Mouse (Mus musculus) hindbrain, postnatal 0 days (tissue): ENCODE measurements around the gene Nrn1. TPM values are rescaled to one million over a fixed set of nuclear protein-coding genes. Genes with fewer than 3 reads are reported as not detected.
A peak's percentile ranks its signal among the peaks of the same experiment; 100 is the strongest.

Source experiments
- ATAC-seq: fragments of 200-750 bp; cut with Nextera tagmentation; 2 replicates; pipeline ENCODE4 v1.8.0; 2017; ENCODE audit warnings: mild to moderate bottlenecking, moderate TSS enrichment, moderate library complexity
- DNase-seq: peaks from one replicate; pipeline ENCODE4 v3.0.0-alpha.2; 2015; ENCODE audit warnings: low spot score
- H3K27ac ChIP-seq: fragments of 300-500 bp; sonication (generic); 2 replicates; pipeline ENCODE4 v1.5.1; 2014; ENCODE audit warnings: mild to moderate bottlenecking
- H3K27me3 ChIP-seq: fragments of 300-500 bp; sonication (generic); 2 replicates; pipeline ENCODE4 v1.6.1; 2014; ENCODE audit warnings: low read length, mixed read lengths; ENCODE audit not compliant: insufficient read depth
- H3K36me3 ChIP-seq: fragments of 300-500 bp; sonication (generic); 2 replicates; pipeline ENCODE4 v1.6.1; 2014; ENCODE audit warnings: low read length, mixed read lengths; ENCODE audit not compliant: insufficient read depth
- H3K4me1 ChIP-seq: fragments of 300-500 bp; sonication (generic); 2 replicates; pipeline ENCODE4 v1.6.1; 2014; ENCODE audit warnings: antibody characterized with exemption, low read length, mixed read lengths; ENCODE audit not compliant: insufficient read depth
- H3K4me2 ChIP-seq: fragments of 300-500 bp; sonication (generic); 2 replicates; pipeline ENCODE4 v1.6.1; 2014; ENCODE audit warnings: low read depth, mild to moderate bottlenecking, low read length, moderate library complexity, mixed read lengths
- H3K4me3 ChIP-seq: fragments of 300-500 bp; sonication (generic); 2 replicates; pipeline ENCODE4 v1.5.1; 2014; ENCODE audit warnings: low read length
- H3K9ac ChIP-seq: fragments of 300-500 bp; sonication (generic); replicated peaks from 2 replicates; pipeline ENCODE4 v1.6.1; 2014; ENCODE audit warnings: mild to moderate bottlenecking, low read length, moderate library complexity, mixed read lengths
- H3K9me3 ChIP-seq: fragments of 300-500 bp; sonication (generic); 2 replicates; pipeline ENCODE4 v1.6.1; 2016; ENCODE audit warnings: low read length, mixed read lengths
- CTCF ChIP-seq: IDR thresholded peaks from 2 replicates; pipeline ENCODE4 v1.5.1; 2016; ENCODE audit warnings: antibody characterized with exemption, control low read depth, low read depth
- WGBS: fragments of 180-500 bp; shearing (Covaris S2); extraction: QIAGEN DNeasy Blood & Tissue Kit; methylation state at CpG from one replicate; pipeline ENCODE4 v1.1.7; 2014; 5-methylcytosine and 5-hydroxymethylcytosine counted together
- polyA plus RNA-seq: library from polyadenylated mRNA; unstranded; fragments of >200 nt; fragmentation: Nextera tagmentation; extraction: Ambion mirVana; gene quantifications from 2 replicates; pipeline ENCODE4 v1.2.1, GENCODE M21; 2015
- total RNA-seq: library from RNA; depleted of rRNA; stranded (reverse); fragments of >200 nt; gene quantifications from 2 replicates; pipeline ENCODE4 v1.2.3, GENCODE M21; 2014

Gene Nrn1
- total and polyA plus RNA-seq, 2 experiments from 2014 or later, result 73.8 to 125 TPM

DNA sequence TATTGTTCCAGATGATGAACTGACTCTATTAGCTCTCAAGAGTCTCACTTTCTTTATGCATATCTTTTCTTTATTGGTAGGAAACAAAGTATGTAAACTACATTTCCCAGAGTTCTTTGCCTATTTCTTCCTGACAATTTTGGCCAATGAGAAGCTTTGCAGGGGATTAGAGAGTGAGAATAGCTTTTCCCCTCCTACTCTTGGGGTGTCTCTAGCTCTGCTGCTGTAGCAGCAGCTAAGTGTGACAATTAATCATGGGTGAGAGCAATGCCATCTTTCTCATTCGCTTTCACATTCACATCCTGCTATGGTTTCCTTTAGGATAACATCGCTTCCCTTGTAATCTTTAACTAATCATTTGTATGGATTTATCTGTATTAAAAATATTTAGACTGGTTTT is 18.2 kb downstream of the Nrn1 start:
- peak; percentile 61; the same call in 1 of the 2 replicates for ATAC-seq
- WGBS, result 61% methylated on average over 2 of the region's 2 CpGs

DNA sequence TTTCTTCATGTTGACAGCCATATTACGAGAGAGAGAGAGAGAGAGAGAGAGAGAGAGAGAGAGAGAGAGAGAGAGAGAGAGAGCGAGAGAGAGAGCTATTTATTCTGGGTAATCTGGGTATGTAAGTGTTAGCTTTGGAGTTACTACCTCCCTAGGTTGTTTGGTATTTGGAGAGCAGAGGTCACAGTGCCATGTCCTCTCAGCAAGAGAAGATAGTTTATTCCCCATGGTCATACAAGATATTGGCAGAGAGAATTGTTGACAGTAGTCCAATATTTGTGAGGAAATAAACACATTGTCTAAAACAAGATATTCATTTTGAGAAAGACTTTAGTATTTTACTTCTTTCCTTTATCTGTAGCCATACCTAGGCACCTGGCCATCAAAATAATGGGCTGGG is 20.8 kb downstream of the Nrn1 start:
- 79% methylated on average over 2 of the region's 2 CpGs for WGBS
- H3K36me3 ChIP-seq, result no peaks in the 10 kb centered on the region
- no peak for TF ChIP-seq CTCF
- DNase-seq (no peak), ATAC-seq (no peak)
- H3K27ac ChIP-seq, result no peak overlapping the region
- no peak overlapping the region for H3K4me2 ChIP-seq
- H3K9me3 ChIP-seq, result no peaks in the 10 kb centered on the region
- H3K27me3 ChIP-seq, result no peaks in the 10 kb centered on the region
- no peak overlapping the region for H3K9ac ChIP-seq
- no peak overlapping the region for H3K4me3 ChIP-seq
- no peaks in the 10 kb centered on the region for H3K4me1 ChIP-seq

More for the DNA sequence above, 18.2 kb downstream of the Nrn1 start:
- Histone ChIP-seq H3K9ac (no peak overlapping the region), H3K4me1 (no peaks in the 10 kb centered on the region), H3K4me3 (no peak overlapping the region), H3K27me3 (0 out of 2 replicates have a peak, but pooled peaks cover 3% of the 10 kb centered on the region), H3K4me2 (no peak overlapping the region), H3K36me3 (no peaks in the 10 kb centered on the region), H3K9me3 (no peaks in the 10 kb centered on the region), H3K27ac (no peak overlapping the region)
- TF ChIP-seq CTCF, result no peak
- peak; percentile 42 for DNase-seq

DNA sequence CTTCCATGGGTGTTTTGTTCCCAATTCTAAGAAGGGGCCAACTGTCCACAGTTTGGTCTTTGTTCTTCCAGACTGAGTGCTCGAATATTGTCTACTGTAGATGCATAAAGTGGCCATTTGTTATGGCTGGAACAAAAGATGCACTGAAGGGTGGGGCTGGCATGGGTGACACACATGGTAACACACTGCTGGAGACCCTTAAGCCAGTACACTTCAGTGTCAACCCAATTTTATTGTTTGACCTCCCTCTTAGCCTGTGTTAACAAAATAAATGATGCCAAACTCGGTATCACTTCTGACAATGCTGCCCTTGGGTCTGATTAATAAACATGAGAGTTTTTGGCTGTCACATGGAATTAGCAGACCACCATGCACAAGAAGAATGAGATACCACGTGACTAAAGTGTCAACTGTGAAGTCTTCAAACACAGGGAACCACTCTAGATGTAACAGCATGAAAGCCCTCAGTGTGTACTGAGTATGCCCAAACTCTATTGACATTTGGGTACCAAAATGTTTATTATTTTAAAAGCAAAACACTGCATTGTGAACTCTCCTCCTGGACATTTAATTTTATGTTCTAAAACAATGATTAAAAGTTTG is 27.7 kb downstream of the Nrn1 start:
- H3K4me2 ChIP-seq, result no peak overlapping the region
- WGBS, result 27% methylated on average over 3 of the region's 3 CpGs
- TF ChIP-seq CTCF, result no peak
- H3K36me3 ChIP-seq, result no peaks in the 10 kb centered on the region
- no peak overlapping the region for H3K9ac ChIP-seq
- no peak overlapping the region for H3K27ac ChIP-seq
- DNase-seq (no peak), ATAC-seq (no peak)
- no peaks in the 10 kb centered on the region for H3K9me3 ChIP-seq
- H3K4me1 ChIP-seq, result no peaks in the 10 kb centered on the region
- no peaks in the 10 kb centered on the region for H3K27me3 ChIP-seq
- no peak overlapping the region for H3K4me3 ChIP-seq

DNA sequence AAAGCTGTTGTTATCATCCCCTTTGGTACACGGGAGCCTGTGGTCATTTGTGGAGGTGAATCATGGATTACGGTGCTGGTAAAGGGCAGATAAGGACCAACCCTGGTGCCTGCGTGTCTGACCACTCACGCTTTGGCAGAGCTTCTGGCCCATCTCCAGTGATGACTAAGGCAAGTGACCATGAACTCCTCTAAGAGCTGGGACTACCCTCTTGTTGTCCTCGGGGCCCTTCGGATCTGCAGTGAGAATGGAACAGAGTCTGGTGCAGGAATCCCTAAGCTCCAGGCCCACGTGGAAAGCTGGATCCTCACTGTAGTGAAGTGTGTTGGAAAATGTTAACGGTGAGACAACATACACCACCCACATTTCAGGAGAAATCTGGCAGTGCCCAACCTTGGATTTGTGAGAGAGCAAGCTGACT is 38.6 kb downstream of the Nrn1 start:
- Histone ChIP-seq H3K9ac (no peak overlapping the region), H3K4me2 (no peak overlapping the region), H3K36me3 (no peaks in the 10 kb centered on the region), H3K4me1 (no peaks in the 10 kb centered on the region), H3K27me3 (no peaks in the 10 kb centered on the region), H3K4me3 (no peak overlapping the region), H3K27ac (no peak overlapping the region), H3K9me3 (no peaks in the 10 kb centered on the region)
- no peak for TF ChIP-seq CTCF
- 88% methylated on average over 8 of the region's 8 CpGs for WGBS
- ATAC-seq (no peak), DNase-seq (no peak)

DNA sequence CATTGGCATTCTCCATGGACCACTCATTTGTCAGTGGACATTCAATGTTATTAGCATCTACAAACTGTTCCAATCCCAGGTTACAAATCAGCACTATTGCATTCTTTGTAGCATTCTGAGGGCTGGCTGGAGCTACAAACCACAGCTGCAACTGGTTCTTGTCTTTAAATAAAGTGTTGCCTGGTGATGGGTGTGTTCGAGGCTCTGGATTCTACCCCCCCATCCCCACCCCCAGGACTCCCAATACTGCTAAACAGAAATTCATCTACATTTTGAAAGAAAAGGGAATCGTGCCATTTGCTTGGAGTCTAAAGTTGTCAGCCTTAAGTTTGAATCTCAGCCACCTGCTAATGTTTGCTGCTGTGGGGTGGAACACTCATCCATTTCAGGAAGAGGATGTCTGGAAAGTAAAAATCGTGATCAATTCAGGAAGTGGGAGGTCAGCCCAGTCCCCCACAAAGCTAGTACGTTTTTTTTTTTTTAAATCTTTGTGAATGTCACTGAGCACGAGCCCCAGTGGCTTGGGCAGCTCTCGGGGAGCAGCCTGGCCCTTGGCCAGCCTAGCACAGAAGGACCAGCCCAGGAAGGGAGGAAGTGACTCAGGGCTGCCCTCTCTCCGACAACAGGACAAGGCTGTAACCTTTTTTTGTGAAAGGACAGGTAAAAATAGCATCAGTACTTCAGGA is 39.3 kb downstream of the Nrn1 start:
- no peaks in the 10 kb centered on the region for H3K9me3 ChIP-seq
- no peak for DNase-seq
- H3K36me3 ChIP-seq, result no peaks in the 10 kb centered on the region
- no peaks in the 10 kb centered on the region for H3K4me1 ChIP-seq
- no peak for ATAC-seq
- no peak overlapping the region for H3K4me3 ChIP-seq
- TF ChIP-seq CTCF, result no peak
- no peak overlapping the region for H3K4me2 ChIP-seq
- H3K9ac ChIP-seq, result no peak overlapping the region
- no peak overlapping the region for H3K27ac ChIP-seq
- H3K27me3 ChIP-seq, result no peaks in the 10 kb centered on the region
- WGBS, result 48% methylated on average over 7 of the region's 7 CpGs

DNA sequence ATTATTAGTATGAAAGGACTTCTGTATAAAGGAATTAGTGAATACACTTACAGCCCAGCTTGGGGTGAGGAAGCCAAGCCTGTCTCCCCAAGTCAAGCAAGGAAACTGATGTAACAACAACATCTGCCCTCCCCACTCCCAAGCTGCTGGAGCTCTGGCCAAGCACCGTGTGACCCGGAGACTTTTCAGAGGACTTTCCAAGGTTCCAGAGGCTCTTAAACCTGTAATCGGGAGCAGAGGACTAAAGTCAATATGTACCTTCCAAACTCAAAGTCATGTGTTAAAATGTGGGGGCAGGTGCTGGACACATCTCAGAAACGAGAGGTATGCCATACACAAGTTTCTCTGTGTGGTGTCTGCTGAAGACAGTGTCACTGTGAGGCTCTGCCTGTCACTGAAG is 51.4 kb downstream of the Nrn1 start:
- TF ChIP-seq CTCF, result no peak
- no peak for ATAC-seq

DNA sequence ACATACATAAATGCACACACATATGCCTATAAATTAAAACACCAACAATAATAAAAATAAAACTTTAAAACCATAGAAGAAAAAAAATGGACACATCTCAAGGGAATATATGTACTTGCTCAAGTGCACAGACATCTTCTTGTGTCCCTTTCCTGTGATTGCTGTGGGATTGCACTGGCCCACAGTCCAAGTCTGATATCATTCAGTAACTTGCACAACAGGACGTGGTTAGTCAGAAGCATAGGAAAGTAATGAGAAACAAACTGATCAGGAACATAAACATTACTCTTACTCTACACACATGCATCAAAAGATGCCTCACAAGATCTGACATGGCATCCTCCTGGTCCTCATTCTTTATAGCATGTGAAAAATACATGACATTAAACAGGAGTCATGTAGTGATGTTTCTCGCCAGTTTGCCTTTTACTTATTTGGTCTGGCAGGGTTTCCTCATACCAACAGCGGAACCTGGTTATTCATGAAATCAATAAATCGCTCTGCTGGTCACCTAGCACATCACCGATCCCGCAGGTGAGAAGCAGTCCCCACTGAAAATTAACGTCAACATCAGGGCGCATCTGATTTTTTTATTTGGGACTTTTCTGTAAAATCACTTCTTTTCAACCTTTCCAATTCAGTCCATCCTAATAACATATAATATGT is 54.1 kb downstream of the Nrn1 start:
- no peak overlapping the region for H3K27ac ChIP-seq
- DNase-seq, result no peak
- no peak overlapping the region for H3K4me2 ChIP-seq
- ATAC-seq, result no peak
- H3K27me3 ChIP-seq, result no peaks in the 10 kb centered on the region
- no peaks in the 10 kb centered on the region for H3K36me3 ChIP-seq
- no peaks in the 10 kb centered on the region for H3K9me3 ChIP-seq
- H3K9ac ChIP-seq, result no peak overlapping the region
- WGBS, result 94% methylated on average over 8 of the region's 8 CpGs
- H3K4me1 ChIP-seq, result no peaks in the 10 kb centered on the region
- TF ChIP-seq CTCF, result no peak
- no peak overlapping the region for H3K4me3 ChIP-seq

More for the DNA sequence above, 51.4 kb downstream of the Nrn1 start:
- no peak overlapping the region for H3K4me3 ChIP-seq
- DNase-seq, result no peak
- H3K4me2 ChIP-seq, result no peak overlapping the region
- no peak overlapping the region for H3K9ac ChIP-seq
- no peak overlapping the region for H3K27ac ChIP-seq
- H3K36me3 ChIP-seq, result no peaks in the 10 kb centered on the region
- no peaks in the 10 kb centered on the region for H3K4me1 ChIP-seq
- WGBS, result 85% methylated on average over 4 of the region's 4 CpGs
- H3K27me3 ChIP-seq, result no peaks in the 10 kb centered on the region
- no peaks in the 10 kb centered on the region for H3K9me3 ChIP-seq
